Mouse (Mus musculus): ENCODE data around the gene Cldn13. TPM values are rescaled to one million over a fixed set of nuclear protein-coding genes. Genes with fewer than 3 reads are reported as not detected.

The Cldn13 gene
- 0.47 and 0.62 TPM in 2 replicates for polyA plus RNA-seq (2012; rRNA removed; ENCODE audit: low replicate concordance)

DNA sequence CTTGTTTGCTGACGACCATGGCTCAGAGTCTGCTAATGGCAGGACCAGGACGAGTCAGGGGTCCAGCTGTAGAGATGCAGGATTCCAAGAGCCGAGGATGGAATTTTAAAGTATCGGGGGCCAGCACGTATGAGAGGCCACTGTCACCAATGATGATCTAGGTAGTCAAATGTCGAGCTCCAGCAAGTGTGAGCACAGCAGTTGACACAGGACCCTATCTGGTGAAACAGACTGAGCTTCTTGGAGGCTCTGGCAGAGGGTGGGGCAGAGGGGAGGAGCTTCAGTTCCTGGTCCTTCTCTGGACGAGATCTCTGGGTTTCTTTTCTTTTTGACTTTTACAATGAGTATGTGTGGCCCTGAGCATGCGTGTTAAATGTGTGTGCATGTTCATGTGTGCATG, at the start of gene Cldn13:
Gene Cldn13 (minus strand): TSS at position 216 of the 400 bp plus-strand sequence.

DNA sequence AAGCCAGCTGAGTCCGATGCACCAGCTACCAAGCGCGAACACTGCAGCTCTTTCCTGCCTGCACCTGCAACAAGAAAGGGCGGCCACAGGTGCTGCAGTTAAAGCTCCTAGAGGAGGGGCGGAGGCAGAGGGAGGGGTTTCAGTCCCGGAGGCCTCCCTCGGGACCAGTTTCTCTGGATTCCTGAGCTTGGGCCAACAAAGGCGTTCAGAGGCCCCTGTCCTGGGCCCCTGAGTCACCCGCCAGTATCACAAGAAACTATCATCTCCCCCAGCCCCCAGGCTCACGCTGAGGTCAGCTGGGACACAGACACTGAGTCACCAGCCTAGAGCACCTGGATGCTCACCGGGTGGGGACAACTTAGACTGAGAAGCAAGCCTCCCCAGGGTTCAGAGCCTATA, 31.5 kb upstream of the Cldn13 start, which contains the start of gene Cldn4:
Gene Cldn4 (minus strand): TSS at position 78 of the 399 bp plus-strand sequence.

DNA sequence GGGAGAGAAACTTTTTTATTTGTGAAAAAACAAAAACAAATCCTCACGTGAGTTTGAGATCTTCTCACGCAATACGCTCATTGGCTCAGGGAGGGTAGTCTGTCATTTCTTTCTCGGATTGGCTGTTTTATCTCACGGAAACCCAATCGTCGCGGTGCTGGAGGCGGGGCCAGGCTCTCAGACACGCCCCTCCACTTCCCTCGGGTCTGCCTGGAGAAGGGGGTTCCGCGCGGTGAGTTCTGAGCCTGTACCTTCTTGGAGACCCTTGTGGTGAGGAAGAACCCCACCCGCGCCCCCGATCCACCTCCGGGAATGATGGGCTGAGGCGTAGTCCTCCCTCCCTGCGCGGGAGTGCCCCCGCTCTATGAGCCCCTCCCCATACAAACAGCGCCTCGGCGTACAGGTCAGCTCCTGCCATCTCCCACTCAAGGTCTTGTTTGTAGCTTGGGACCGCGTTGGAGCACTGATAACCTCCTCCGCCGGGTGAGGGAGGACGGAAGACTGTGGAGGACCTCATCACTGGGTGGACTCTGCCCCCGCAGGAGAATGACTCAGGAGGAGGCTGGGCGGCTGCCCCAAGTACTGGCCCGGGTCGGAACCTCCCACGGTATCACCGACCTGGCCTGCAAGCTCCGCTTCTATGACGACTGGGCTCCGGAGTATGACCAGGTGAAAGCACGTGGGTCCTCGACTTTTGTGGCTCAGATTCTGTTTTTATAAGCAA, 17.0 kb upstream of the Cldn13 start, which contains the start of gene Mettl27:
Gene Mettl27 (plus strand): TSS at position 190 of the 724 bp plus-strand sequence.

DNA sequence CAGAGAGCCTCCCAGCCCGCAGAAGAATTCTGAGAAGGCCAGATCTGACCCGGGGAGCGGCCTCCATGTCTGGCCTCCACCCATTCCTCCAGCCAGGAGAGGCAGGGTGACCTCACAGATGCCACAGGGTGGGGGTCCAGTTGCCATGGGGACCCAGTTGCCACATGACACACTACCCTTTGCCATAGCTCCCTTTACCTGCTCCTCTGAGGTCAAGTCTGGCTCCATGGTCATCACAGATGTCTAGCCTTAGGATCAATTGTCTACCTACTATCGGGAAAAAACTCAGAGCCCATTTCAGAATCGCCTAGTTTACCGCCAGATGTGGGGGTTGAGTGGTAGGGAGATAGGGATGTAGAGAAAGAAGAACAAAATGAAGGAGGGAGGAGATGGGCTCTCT, 8.7 kb downstream of the Cldn13 start, which contains the start of gene Tmem270:
Gene Tmem270 (minus strand): TSS at position 101 of the 400 bp plus-strand sequence.

Other genes with a start within 250 kb of the Cldn13 start
- gene Limk1, start 226.9 kb downstream of the Cldn13 start, polyA plus RNA-seq (2012; rRNA removed; ENCODE audit: low replicate concordance), result 21.5 and 37.1 TPM in 2 replicates
- 129 and 229 TPM in 2 replicates for gene Eln, start 168.2 kb downstream of the Cldn13 start, polyA plus RNA-seq (2012; rRNA removed; ENCODE audit: low replicate concordance)
- not detected in 2 replicates for gene Tmem270, start 8.8 kb downstream of the Cldn13 start, polyA plus RNA-seq (2012; rRNA removed; ENCODE audit: low replicate concordance)
- gene Mettl27, start 16.8 kb upstream of the Cldn13 start, polyA plus RNA-seq (2012; rRNA removed; ENCODE audit: low replicate concordance), result 27.0 and 37.6 TPM in 2 replicates
- gene Cldn4, start 31.4 kb upstream of the Cldn13 start, polyA plus RNA-seq (2012; rRNA removed; ENCODE audit: low replicate concordance), result 113 and 188 TPM in 2 replicates
- gene Cldn3, start 70.7 kb upstream of the Cldn13 start, polyA plus RNA-seq (2012; rRNA removed; ENCODE audit: low replicate concordance), result 112 and 273 TPM in 2 replicates
- 105 and 132 TPM in 2 replicates for gene Abhd11, start 93.6 kb upstream of the Cldn13 start, polyA plus RNA-seq (2012; rRNA removed; ENCODE audit: low replicate concordance)
- 13.5 and 18.0 TPM in 2 replicates for gene Stx1a, start 108.0 kb upstream of the Cldn13 start, polyA plus RNA-seq (2012; rRNA removed; ENCODE audit: low replicate concordance)
- 34.6 and 70.6 TPM in 2 replicates for gene Dnajc30, start 148.7 kb upstream of the Cldn13 start, polyA plus RNA-seq (2012; rRNA removed; ENCODE audit: low replicate concordance)
- gene Bud23, start 149.4 kb upstream of the Cldn13 start, polyA plus RNA-seq (2012; rRNA removed; ENCODE audit: low replicate concordance), result 48.1 and 60.4 TPM in 2 replicates
- gene Vps37d, start 162.7 kb upstream of the Cldn13 start, polyA plus RNA-seq (2012; rRNA removed; ENCODE audit: low replicate concordance), result 1.6 and 6.2 TPM in 2 replicates
- gene Mlxipl, start 174.4 kb upstream of the Cldn13 start, polyA plus RNA-seq (2012; rRNA removed; ENCODE audit: low replicate concordance), result 217 and 264 TPM in 2 replicates
- gene Tbl2, start 234.1 kb upstream of the Cldn13 start, polyA plus RNA-seq (2012; rRNA removed; ENCODE audit: low replicate concordance), result 11.4 and 12.6 TPM in 2 replicates

Data from mammary gland, adult 2 months (tissue).